Mouse (Mus musculus) small intestine, adult 2 months (tissue): ENCODE data around the gene Fam187a.

Experiments used
- CTCF ChIP-seq: fragments of 200-500 bp; IDR thresholded peaks from 2 replicates; pipeline ENCODE4 v1.5.1; 2012; ENCODE audit warnings: low read depth, mild to moderate bottlenecking, control low read depth, inconsistent platforms, low read length, moderate library complexity, mixed read lengths; ENCODE audit not compliant: insufficient replicate concordance, insufficient read length; ENCODE audit errors: extremely low read depth
- POLR2A ChIP-seq: fragments of 200-500 bp; IDR thresholded peaks from 2 replicates; pipeline ENCODE4 v1.6.1; 2012; ENCODE audit warnings: low read depth, mild to moderate bottlenecking, control low read depth, inconsistent platforms, low read length, moderate library complexity

GRCm38 (mm10) chr11:102855941-102856340 is 29.0 kb upstream of the Fam187a start:
- no peak for TF ChIP-seq POLR2A
- no peak for TF ChIP-seq CTCF
